Mouse (Mus musculus) G1E (cell line): Measurements from ENCODE around the gene Cdc42ep1.

Source experiments
- CTCF ChIP-seq: IDR thresholded peaks from 2 replicates; pipeline ENCODE4 v1.5.1; 2012; ENCODE audit warnings: low read depth, low read length, inconsistent platforms, mixed read lengths
- GATA1 ChIP-seq: IDR thresholded peaks from 2 replicates; pipeline ENCODE4 v1.6.1; 2012; ENCODE audit warnings: borderline replicate concordance, low read length, inconsistent platforms, mixed read lengths
- POLR2AphosphoS5 ChIP-seq: IDR thresholded peaks from 2 replicates; pipeline ENCODE4 v1.6.1; 2012; ENCODE audit warnings: low read depth, low read length, inconsistent platforms; ENCODE audit not compliant: insufficient replicate concordance
- TAL1 ChIP-seq: conservative IDR thresholded peaks from 2 replicates; pipeline ENCODE4 v1.6.1; 2012; ENCODE audit warnings: low read depth, low read length, inconsistent platforms, mixed read lengths

GRCm38 (mm10) chr15:78835200-78836085 is 7.0 kb upstream of the Cdc42ep1 start:
- TF ChIP-seq GATA1 (no peak), CTCF (no peak), POLR2AphosphoS5 (no peak), TAL1 (no peak)
